Mouse (Mus musculus): ENCODE measurements at regions not wholly inside any gene's neighbourhood (a gene's known extent, or its start where the extent isn't known, plus 50 kb on each side); places are given as distances from the start of the nearest gene placed in this dataset.

GRCm38 (mm10) chrX:117953669-117954068 lies 473.4 kb upstream of the Tgif2lx2 start:
- ATAC-seq (no peak), DNase-seq (ENCODE audit: low read depth, low spot score) (no peak)
- in situ Hi-C loops (cut with MboI; ENCODE audit: low pct_unique_long_range_greater_than_20kb): no loop called here
- ChIA-PET POLR2A (no interaction called here), CTCF (interaction anchor here (0.5 kb wide), 1 partner anchor 28 kb away, joined by 3 read pairs; no protein-coding TSS in a partner anchor)
- TF ChIP-seq CTCF (IDR thresholded peaks at IDR 0.05): no peak
- no peaks in the 10 kb centered on the region for H3K27me3 ChIP-seq

GRCm38 (mm10) chrX:117955814-117956213 lies 471.2 kb upstream of the Tgif2lx2 start:
- no peak for TF ChIP-seq CTCF (IDR thresholded peaks at IDR 0.05)
- ATAC-seq (no peak), DNase-seq (ENCODE audit: low read depth, low spot score) (no peak)
- ChIA-PET POLR2A (no interaction called here), CTCF (no interaction called here)
- in situ Hi-C loops (cut with MboI; ENCODE audit: low pct_unique_long_range_greater_than_20kb): no loop called here
- H3K27me3 ChIP-seq: no peaks in the 10 kb centered on the region

- in situ Hi-C loops (cut with MboI; ENCODE audit: low pct_unique_long_range_greater_than_20kb): no loop called here
- ChIA-PET POLR2A (no interaction called here), CTCF (no interaction called here)
- no peak for TF ChIP-seq CTCF (IDR thresholded peaks at IDR 0.05)
- DNase-seq (ENCODE audit: low read depth, low spot score) (no peak), ATAC-seq (no peak)
- no peaks in the 10 kb centered on the region for H3K27me3 ChIP-seq
Measured at GRCm38 (mm10) chrX:117989899-117990298, 437.1 kb upstream of the Tgif2lx2 start.

Measured in Patski (cell line).